Mouse (Mus musculus) CH12F3 (cell line): ENCODE data around the gene Upk1b.

ENCODE experiments used
- in situ Hi-C: fragments of 300-500 bp; cut with MboI; formaldehyde crosslinking; loops from 2 replicates; pipeline ENCODE4 v1.14.3; 2020; ENCODE audit warnings: low sequenced_read_pairs

The Upk1b gene

GRCm38 (mm10) chr16:38728576-38729132 lies 71.5 kb downstream of the Upk1b start:
- in situ Hi-C loops = loop anchor here (25.0 kb wide), 1 partner anchor 391 kb away; the partner anchor contains the start of genes Cox17, Gm21987 and Maats1

- in situ Hi-C loops = loop anchor here (25.0 kb wide), 1 partner anchor 388 kb away; the partner anchor contains the start of genes Cox17, Gm21987 and Maats1
These were observed 75.2 kb downstream of the Upk1b start for GRCm38 (mm10) chr16:38724974-38725373.

GRCm38 (mm10) chr16:38724256-38724655 lies 75.9 kb downstream of the Upk1b start:
- in situ Hi-C loops = no loop called here
